Mouse (Mus musculus) layer of hippocampus, adult 18-20 months (tissue): ENCODE measurements at regions not wholly inside any gene's neighbourhood (a gene's known extent, or its start where the extent isn't known, plus 50 kb on each side); places are given as distances from the start of the nearest gene placed in this dataset.
A peak's percentile ranks its signal among the peaks of the same experiment; 100 is the strongest.

Experiments
- DNase-seq, 2 experiments: peaks; one replicate each; pipeline ENCODE4 v3.0.0; 2022; ENCODE audit warnings: low spot score in 2 of 2

- peak; percentile 20 to 80 for DNase-seq
Measured at GRCm38 (mm10) chrX:117559063-117559462, 544.5 kb downstream of the H2afb1 start.
